Mouse (Mus musculus) CH12.LX (cell line): ENCODE measurements around the gene Mettl17. TPM values are rescaled to one million over a fixed set of nuclear protein-coding genes. Genes with fewer than 3 reads are reported as not detected.

Source experiments
- DNase-seq: peaks from one replicate; pipeline ENCODE4 v3.0.0-alpha.2; 2013; ENCODE audit errors: extremely low read depth
- H3K27ac ChIP-seq: 2 replicates; pipeline ENCODE4 v1.5.1; 2012; ENCODE audit warnings: low read depth, mild to moderate bottlenecking, control low read depth, moderate library complexity; ENCODE audit not compliant: insufficient read depth
- H3K27me3 ChIP-seq: replicated peaks from 2 replicates; pipeline ENCODE3; 2012; ENCODE audit warnings: inconsistent platforms
- H3K36me3 ChIP-seq, 2 experiments: replicated peaks in 1 of 2; 2 replicates each; pipeline versions ENCODE3 to v1.6.1; 2012; ENCODE audit warnings: inconsistent platforms in 1 of 2, low read length in 1 of 2, mild to moderate bottlenecking in 1 of 2, mixed read lengths in 1 of 2, moderate library complexity in 1 of 2; ENCODE audit not compliant: control insufficient read depth in 1 of 2, insufficient read depth in 1 of 2
- H3K4me1 ChIP-seq, 2 experiments: 2 replicates each; pipeline ENCODE4 v1.6.1; 2012; ENCODE audit warnings: inconsistent platforms in 1 of 2, moderate library complexity in 1 of 2; ENCODE audit not compliant: insufficient read depth in 2 of 2, control insufficient read depth in 1 of 2
- H3K4me2 ChIP-seq: 2 replicates; pipeline ENCODE4 v1.6.1; 2012; ENCODE audit warnings: low read depth, mild to moderate bottlenecking, control low read depth; ENCODE audit not compliant: poor library complexity, insufficient read depth, severe bottlenecking
- H3K4me3 ChIP-seq, 3 experiments: fragments of 150-350 bp in 1 of 3; sonication (generic) in 1 of 3; replicated peaks in 1 of 3; 2 replicates each; pipeline versions ENCODE3 to v1.5.1; 2011 to 2012; ENCODE audit warnings: low read depth in 2 of 3, low read length in 2 of 3, mild to moderate bottlenecking in 2 of 3, moderate library complexity in 2 of 3, control low read depth in 1 of 3, improper control_type of control experiment in 1 of 3, inconsistent platforms in 1 of 3, mixed read lengths in 1 of 3; ENCODE audit not compliant: poor library complexity in 1 of 3
- H3K79me2 ChIP-seq: replicated peaks from 2 replicates; pipeline ENCODE4 v1.6.1; 2012; ENCODE audit warnings: mild to moderate bottlenecking, moderate library complexity; ENCODE audit not compliant: control insufficient read depth, poor library complexity, insufficient read depth, severe bottlenecking; ENCODE audit errors: extremely low read depth
- H3K9ac ChIP-seq: 2 replicates; pipeline ENCODE4 v1.6.1; 2012; ENCODE audit warnings: low read depth, mild to moderate bottlenecking, control low read depth, moderate library complexity; ENCODE audit not compliant: insufficient read depth
- H3K9me3 ChIP-seq: replicated peaks from 2 replicates; pipeline ENCODE3; 2012; ENCODE audit warnings: low read length, inconsistent platforms, mixed read lengths
- CHD1 ChIP-seq: IDR thresholded peaks from 2 replicates; pipeline ENCODE4 v1.6.1; 2012; ENCODE audit warnings: low read depth, low read length, improper control_type of control experiment, inconsistent platforms
- ELF1 ChIP-seq: IDR thresholded peaks from 2 replicates; pipeline ENCODE4 v1.6.1; 2014; ENCODE audit warnings: low read depth, mild to moderate bottlenecking, inconsistent platforms, low read length, improper control_type of control experiment
- EP300 ChIP-seq: IDR thresholded peaks from 2 replicates; pipeline ENCODE4 v1.6.1; 2011; ENCODE audit warnings: low read length, improper control_type of control experiment
- ETS1 ChIP-seq: conservative IDR thresholded peaks from 2 replicates; pipeline ENCODE4 v1.6.1; 2012; ENCODE audit warnings: low read depth, mild to moderate bottlenecking, inconsistent platforms, low read length, improper control_type of control experiment, moderate library complexity
- GABPA ChIP-seq: IDR thresholded peaks from 2 replicates; pipeline ENCODE4 v1.6.1; 2012; ENCODE audit warnings: low read depth, low read length, improper control_type of control experiment, inconsistent platforms; ENCODE audit not compliant: insufficient replicate concordance
- HCFC1 ChIP-seq: IDR thresholded peaks from 2 replicates; pipeline ENCODE4 v1.6.1; 2012; ENCODE audit warnings: low read depth, mild to moderate bottlenecking, inconsistent platforms, low read length, improper control_type of control experiment
- IRF4 ChIP-seq: IDR thresholded peaks from 2 replicates; pipeline ENCODE4 v1.6.1; 2014; ENCODE audit warnings: low read depth, mild to moderate bottlenecking, inconsistent platforms, low read length, improper control_type of control experiment
- JUN ChIP-seq: IDR thresholded peaks from 2 replicates; pipeline ENCODE4 v1.6.1; 2011; ENCODE audit warnings: low read depth, mild to moderate bottlenecking, low read length, improper control_type of control experiment, moderate library complexity; ENCODE audit not compliant: insufficient read depth
- JUND ChIP-seq: conservative IDR thresholded peaks from 2 replicates; pipeline ENCODE4 v1.6.1; 2011; ENCODE audit warnings: low read depth, low read length, improper control_type of control experiment
- MAX ChIP-seq: IDR thresholded peaks from 2 replicates; pipeline ENCODE4 v1.6.1; 2011; ENCODE audit warnings: low read length, improper control_type of control experiment
- MEF2A ChIP-seq: IDR thresholded peaks from 2 replicates; pipeline ENCODE4 v1.6.1; 2014; ENCODE audit warnings: low read depth, mild to moderate bottlenecking, inconsistent platforms, low read length, improper control_type of control experiment, borderline replicate concordance
- PAX5 ChIP-seq: IDR thresholded peaks from 2 replicates; pipeline ENCODE4 v1.6.1; 2012; ENCODE audit warnings: low read length, inconsistent platforms, mixed read lengths
- POLR2AphosphoS2 ChIP-seq: IDR thresholded peaks from 2 replicates; pipeline ENCODE4 v1.6.1; 2011; ENCODE audit warnings: low read depth, low read length, improper control_type of control experiment
- TBP ChIP-seq: conservative IDR thresholded peaks from 2 replicates; pipeline ENCODE4 v1.6.1; 2011; ENCODE audit warnings: low read depth, low read length, improper control_type of control experiment
- TCF12 ChIP-seq: IDR thresholded peaks from 2 replicates; pipeline ENCODE4 v1.6.1; 2014; ENCODE audit warnings: low read depth, mild to moderate bottlenecking, inconsistent platforms, low read length, improper control_type of control experiment
- UBTF ChIP-seq: IDR thresholded peaks from 2 replicates; pipeline ENCODE4 v1.6.1; 2012; ENCODE audit warnings: low read depth, mild to moderate bottlenecking, inconsistent platforms, low read length, improper control_type of control experiment, moderate library complexity
- ZC3H11A ChIP-seq: IDR thresholded peaks from 2 replicates; pipeline ENCODE4 v1.6.1; 2012; ENCODE audit warnings: low read depth, mild to moderate bottlenecking, inconsistent platforms, low read length, improper control_type of control experiment
- ZKSCAN1 ChIP-seq: IDR thresholded peaks from 2 replicates; pipeline ENCODE4 v1.6.1; 2012; ENCODE audit warnings: low read depth, inconsistent platforms, low read length, improper control_type of control experiment, borderline replicate concordance
- ZMIZ1 ChIP-seq: IDR thresholded peaks from 2 replicates; pipeline ENCODE4 v1.6.1; 2012; ENCODE audit warnings: low read depth, mild to moderate bottlenecking, inconsistent platforms, low read length, improper control_type of control experiment
- ZNF384 ChIP-seq: IDR thresholded peaks from 2 replicates; pipeline ENCODE4 v1.6.1; 2012; ENCODE audit warnings: low read depth, low read length, improper control_type of control experiment, inconsistent platforms
- dilution Hi-C: fragments of 300-500 bp; cut with MboI; formaldehyde crosslinking; loops from 2 replicates; pipeline ENCODE4 v1.14.3; 2020; ENCODE audit warnings: low sequenced_read_pairs; ENCODE audit not compliant: extremely low pct_unique_long_range_greater_than_20kb, extremely low pct_ligation_motif_present
- in situ Hi-C: fragments of 300-500 bp; cut with MboI; formaldehyde crosslinking; loops from 3 replicates; pipeline ENCODE4 v1.14.3; 2019; ENCODE audit warnings: low sequenced_read_pairs, low pct_ligation_motif_present, low pct_unique_long_range_greater_than_20kb, mixed read lengths
- polyA plus RNA-seq: library from polyadenylated mRNA; unstranded; fragments of >175 nt; gene quantifications from 2 replicates; pipeline ENCODE4 v1.2.1, GENCODE M21; 2012; ENCODE audit warnings: low read depth; ENCODE audit not compliant: insufficient read length
- total RNA-seq, 2 experiments: library from RNA; depleted of rRNA; stranded (reverse); fragments of 300-350 nt in 1 of 2; fragments of >200 nt in 1 of 2; gene quantifications; 2 replicates each; pipeline ENCODE4 v1.2.3; 2012 to 2014

The Mettl17 gene
- total and polyA plus RNA-seq, 3 experiments = 19.5 to 32.0 (median 26.2) TPM

- Histone ChIP-seq H3K79me2 (no peaks in the 10 kb centered on the region), H3K36me3 (no peaks in the 10 kb centered on the region), H3K27ac (no peak overlapping the region), H3K4me3 (peak overlapping the region; percentile 27 to 30 (median 28)), H3K9ac (no peak overlapping the region), H3K9me3 (no peaks in the 10 kb centered on the region), H3K27me3 (peaks cover 10% of the 10 kb centered on the region), H3K4me2 (peak overlapping the region; percentile 57), H3K4me1 (peaks cover 9 to 22% of the 10 kb centered on the region in 2 experiments)
- no peak for TF ChIP-seq ZC3H11A
- no peak for TF ChIP-seq CHD1
- no peak for TF ChIP-seq ZKSCAN1
- no peak for TF ChIP-seq MAX
- TF ChIP-seq UBTF = no peak
- TF ChIP-seq GABPA = no peak
- dilution Hi-C loops = no loop called here
- DNase-seq = no peak
- in situ Hi-C loops = loop anchor here (25.0 kb wide), 1 partner anchor 424 kb away; the partner anchor contains the start of gene Sall2
These were observed 28.7 kb downstream of the Mettl17 start for GRCm38 (mm10) chr14:51913062-51913959.

GRCm38 (mm10) chr14:51913960-51914762 is 29.5 kb downstream of the Mettl17 start, which contains the start of gene Ndrg2:
Gene Ndrg2 (minus strand): TSS chr14:51914158.
- Histone ChIP-seq H3K79me2 (no peaks in the 10 kb centered on the region), H3K27ac (no peak within 1 kb of the TSS), H3K9ac (no peak within 1 kb of the TSS), H3K4me3 (peak within 1 kb of the TSS; percentile 27 to 30 (median 28)), H3K27me3 (peaks cover 8% of the 10 kb centered on the region), H3K4me2 (peak within 1 kb of the TSS; percentile 57), H3K36me3 (no peaks in the 10 kb centered on the region), H3K9me3 (no peaks in the 10 kb centered on the region), H3K4me1 (peaks cover 9 to 22% of the 10 kb centered on the region in 2 experiments)
- DNase-seq = no peak
- TF ChIP-seq ELF1 (no peak), JUND (no peak), ZMIZ1 (no peak), POLR2AphosphoS2 (no peak), HCFC1 (no peak), ETS1 (no peak), IRF4 (no peak), TBP (no peak), EP300 (no peak), ZNF384 (no peak), JUN (no peak), MAX (no peak), MEF2A (no peak), PAX5 (no peak), TCF12 (no peak)
- in situ Hi-C loops (loop anchor here (25.0 kb wide), 1 partner anchor 423 kb away; the partner anchor contains the start of gene Sall2), dilution Hi-C loops (no loop called here)
